Mouse (Mus musculus) erythroblast, embryonic 14.5 days (primary cell): ENCODE results near the gene Foxp1.

Experiments
- GATA1 ChIP-seq: IDR thresholded peaks from 2 replicates; pipeline ENCODE4 v1.6.1; 2012; ENCODE audit warnings: low read length, inconsistent platforms, mixed read lengths
- TAL1 ChIP-seq: IDR thresholded peaks from 3 replicates; pipeline ENCODE4 v1.6.1; 2012; ENCODE audit warnings: low read length, inconsistent platforms, mixed read lengths

- no peak for TF ChIP-seq TAL1
- TF ChIP-seq GATA1, result no peak
Observed at GRCm38 (mm10) chr6:99338593-99339342, 183.8 kb downstream of the Foxp1 start.
